Mouse (Mus musculus) midbrain, embryonic 16.5 days (tissue): Measurements from ENCODE around the gene Tspo. TPM values are rescaled to one million over a fixed set of nuclear protein-coding genes. Genes with fewer than 3 reads are reported as not detected.

Experiments
- ATAC-seq: fragments of 200-750 bp; cut with Nextera tagmentation; 2 replicates; pipeline ENCODE4 v1.8.0; 2017; ENCODE audit warnings: moderate TSS enrichment
- H3K27ac ChIP-seq: fragments of 300-500 bp; sonication (generic); 2 replicates; pipeline ENCODE4 v1.5.1; 2014; ENCODE audit warnings: mild to moderate bottlenecking, low read length, mixed read lengths
- H3K27me3 ChIP-seq: fragments of 300-500 bp; sonication (generic); 2 replicates; pipeline ENCODE4 v1.6.1; 2014; ENCODE audit warnings: low read depth, low read length, mixed read lengths; ENCODE audit not compliant: control insufficient read depth, insufficient read depth
- H3K36me3 ChIP-seq: fragments of 300-500 bp; sonication (generic); 2 replicates; pipeline ENCODE4 v1.6.1; 2014; ENCODE audit warnings: mild to moderate bottlenecking, low read length, moderate library complexity, mixed read lengths; ENCODE audit not compliant: control insufficient read depth, insufficient read depth
- H3K4me1 ChIP-seq: fragments of 300-500 bp; sonication (generic); 2 replicates; pipeline ENCODE4 v1.6.1; 2014; ENCODE audit warnings: mild to moderate bottlenecking, low read length, mixed read lengths; ENCODE audit not compliant: control insufficient read depth, insufficient read depth
- H3K4me2 ChIP-seq: fragments of 300-500 bp; sonication (generic); 2 replicates; pipeline ENCODE4 v1.6.1; 2014; ENCODE audit warnings: mild to moderate bottlenecking, low read length, mixed read lengths
- H3K4me3 ChIP-seq: fragments of 300-500 bp; sonication (generic); 2 replicates; pipeline ENCODE4 v1.5.1; 2014; ENCODE audit warnings: low read depth, mild to moderate bottlenecking, low read length, moderate library complexity, mixed read lengths
- H3K9ac ChIP-seq: fragments of 300-500 bp; sonication (generic); 2 replicates; pipeline ENCODE4 v1.6.1; 2014; ENCODE audit warnings: low read depth, low read length, mixed read lengths
- H3K9me3 ChIP-seq: fragments of 300-500 bp; sonication (generic); replicated peaks from 2 replicates; pipeline ENCODE4 v1.6.1; 2014; ENCODE audit warnings: mild to moderate bottlenecking, low read length, mixed read lengths; ENCODE audit not compliant: control insufficient read depth, poor library complexity, severe bottlenecking
- WGBS: fragments of 180-500 bp; shearing (Covaris S2); extraction: QIAGEN DNeasy Blood & Tissue Kit; methylation state at CpG from one replicate; pipeline ENCODE4 v1.1.7; 2014; 5-methylcytosine and 5-hydroxymethylcytosine counted together
- polyA plus RNA-seq: library from polyadenylated mRNA; unstranded; fragments of >200 nt; fragmentation: Nextera tagmentation; extraction: Ambion mirVana; gene quantifications from 2 replicates; pipeline ENCODE4 v1.2.1, GENCODE M21; 2015

Tspo gene
- polyA plus RNA-seq, 1 experiment from 2014 or later = 5.8 TPM

DNA sequence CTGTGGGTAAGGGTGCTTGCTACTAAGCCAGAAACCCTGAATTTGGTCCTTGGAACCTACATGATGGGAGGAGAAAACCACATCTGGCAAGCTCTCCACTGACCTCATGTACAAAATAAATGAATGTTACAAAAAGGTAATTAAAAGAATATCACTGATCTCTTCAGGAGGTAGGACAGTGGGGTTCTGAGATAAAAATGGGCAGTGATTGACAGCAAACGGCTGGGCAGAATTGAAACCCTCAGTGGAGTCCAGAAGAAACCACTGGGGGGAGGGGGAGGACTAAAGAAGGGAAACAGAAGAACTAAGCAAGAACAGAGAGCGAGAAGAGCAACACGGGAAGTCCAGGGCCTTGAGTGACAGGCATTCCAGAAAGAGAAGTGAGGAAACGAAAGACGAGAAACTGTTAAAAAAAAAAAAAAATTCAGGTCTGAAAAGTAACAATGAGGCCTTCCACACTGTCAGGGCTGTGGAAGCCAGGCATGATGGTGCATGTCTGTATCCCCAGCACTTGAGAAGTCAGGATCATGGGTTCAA, 2.4 kb upstream of the Tspo start:
- peaks cover 16% of the 10 kb centered on the region for H3K27me3 ChIP-seq
- H3K36me3 ChIP-seq = no peaks in the 10 kb centered on the region
- H3K4me1 ChIP-seq = peaks cover 13% of the 10 kb centered on the region
- H3K4me3 ChIP-seq = no peak overlapping the region
- no peak overlapping the region for H3K9ac ChIP-seq
- ATAC-seq = no peak
- WGBS = 57% methylated on average over 5 of the region's 5 CpGs
- no peak overlapping the region for H3K4me2 ChIP-seq
- no peaks in the 10 kb centered on the region for H3K9me3 ChIP-seq
- no peak overlapping the region for H3K27ac ChIP-seq

DNA sequence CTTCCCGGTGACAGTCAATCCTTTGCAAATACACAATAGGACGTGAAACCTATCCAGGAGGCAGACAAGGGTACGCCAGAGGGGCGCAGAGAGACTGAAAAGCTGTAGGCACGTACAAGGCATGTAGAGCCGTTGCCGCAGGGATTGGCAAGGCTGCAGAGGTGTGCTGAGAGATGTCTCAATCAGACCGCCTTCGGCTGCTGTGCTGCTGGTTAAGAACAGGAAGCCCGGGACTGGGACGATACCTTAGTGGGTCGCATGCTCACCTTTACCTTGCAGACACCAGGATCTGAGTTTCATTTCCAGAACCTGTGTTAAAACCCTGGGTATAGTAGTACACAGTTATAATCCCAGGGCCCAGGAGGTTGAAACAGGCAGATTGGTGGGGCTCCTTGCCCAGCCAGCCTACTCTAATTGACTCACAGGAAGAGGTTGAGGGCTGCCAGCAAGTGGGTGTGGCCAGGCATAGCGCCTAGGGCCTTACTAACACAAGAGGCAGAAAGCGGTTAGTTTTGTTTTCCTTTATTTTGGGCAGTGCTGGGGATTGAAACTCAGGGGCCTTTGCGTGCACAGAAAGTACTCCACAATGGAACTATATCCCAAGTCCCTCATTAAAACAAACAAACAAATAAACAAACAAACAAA, 644 bp upstream of the Tspo start:
- 39% methylated on average over 15 of the region's 15 CpGs for WGBS
- H3K9ac ChIP-seq = no peak overlapping the region
- no peak for ATAC-seq
- no peaks in the 10 kb centered on the region for H3K9me3 ChIP-seq
- no peaks in the 10 kb centered on the region for H3K36me3 ChIP-seq
- no peak overlapping the region for H3K4me3 ChIP-seq
- H3K4me1 ChIP-seq = peaks cover 13% of the 10 kb centered on the region
- peak overlapping the region; percentile 52; the same call in 1 of the 2 replicates for H3K4me2 ChIP-seq
- no peak overlapping the region for H3K27ac ChIP-seq
- H3K27me3 ChIP-seq = peaks cover 16% of the 10 kb centered on the region

DNA sequence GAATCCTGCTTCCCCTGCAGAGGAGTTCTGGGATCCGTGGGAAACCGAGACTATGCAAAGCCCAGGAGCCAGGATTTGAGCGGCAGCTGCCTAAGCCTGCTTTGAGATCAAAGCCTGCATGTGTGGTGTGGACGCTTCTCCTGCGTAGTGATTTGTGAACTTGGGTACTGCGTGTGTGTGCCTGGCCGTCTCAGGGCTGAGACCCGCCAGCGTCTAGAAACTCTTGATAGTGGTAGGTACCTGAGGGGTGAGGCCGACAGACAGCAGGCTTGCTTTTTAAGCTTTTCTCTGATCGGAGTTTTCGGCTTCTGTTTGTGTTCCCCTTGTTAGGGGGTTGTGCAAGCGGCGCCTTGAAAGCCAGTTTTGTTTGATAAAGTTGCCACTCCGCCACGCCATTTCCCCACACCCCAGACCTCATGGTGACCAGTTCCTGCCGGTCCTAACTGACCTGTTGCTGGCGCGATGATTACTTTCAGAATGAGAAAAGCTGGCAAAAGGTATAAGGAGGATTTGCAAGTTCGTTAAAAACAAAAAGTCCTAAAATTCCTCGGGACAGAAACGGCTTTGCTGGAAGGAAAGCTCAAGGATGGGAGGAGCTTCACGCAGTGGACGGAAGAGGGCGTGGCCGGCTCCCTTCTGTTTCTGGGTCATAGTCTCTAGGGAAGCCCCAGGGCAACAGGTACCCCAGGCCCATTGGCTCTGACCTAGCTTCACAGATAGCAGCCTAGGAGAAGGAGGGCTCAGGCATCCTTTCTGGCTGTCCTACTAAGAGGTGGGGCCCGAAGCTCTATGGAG, 662 bp downstream of the Tspo start:
- no peak for ATAC-seq
- 2% methylated on average over 27 of the region's 27 CpGs for WGBS
- H3K9ac ChIP-seq = peak overlapping the region; percentile 53; the same call in 1 of the 2 replicates

DNA sequence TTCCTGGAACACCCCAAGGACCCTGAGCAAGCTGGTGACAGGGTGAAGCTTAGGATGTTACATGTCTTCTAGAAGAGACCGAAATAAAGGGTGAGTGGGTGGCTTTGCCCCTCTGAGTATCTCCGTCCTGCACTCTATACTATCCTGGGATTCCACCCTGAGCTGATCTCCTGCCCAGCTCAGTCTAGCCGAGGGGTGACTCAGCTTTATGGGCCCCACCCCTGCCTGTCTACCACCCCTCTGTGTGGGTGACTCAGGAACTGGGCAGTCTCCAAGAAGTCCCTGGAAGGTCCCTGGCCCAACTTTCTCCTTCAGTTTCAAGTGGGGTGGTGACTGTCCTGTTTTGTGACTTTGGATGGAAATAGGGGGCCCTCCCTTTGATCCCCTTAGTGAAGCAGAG, 2.0 kb downstream of the Tspo start:
- H3K4me2 ChIP-seq = no peak overlapping the region
- H3K9ac ChIP-seq = no peak overlapping the region
- H3K27me3 ChIP-seq = peaks cover 16% of the 10 kb centered on the region
- H3K4me1 ChIP-seq = peaks cover 13% of the 10 kb centered on the region
- H3K36me3 ChIP-seq = no peaks in the 10 kb centered on the region
- 82% methylated on average over 3 of the region's 3 CpGs for WGBS
- no peak overlapping the region for H3K27ac ChIP-seq
- H3K4me3 ChIP-seq = no peak overlapping the region
- H3K9me3 ChIP-seq = no peaks in the 10 kb centered on the region
- no peak for ATAC-seq

More for the DNA sequence above, 662 bp downstream of the Tspo start:
- peak overlapping the region; percentile 52 for H3K4me2 ChIP-seq
- H3K36me3 ChIP-seq = no peaks in the 10 kb centered on the region
- H3K27ac ChIP-seq = no peak overlapping the region
- no peaks in the 10 kb centered on the region for H3K9me3 ChIP-seq
- peak overlapping the region; percentile 13 for H3K4me3 ChIP-seq
- H3K4me1 ChIP-seq = peaks cover 13% of the 10 kb centered on the region
- H3K27me3 ChIP-seq = peaks cover 16% of the 10 kb centered on the region

DNA sequence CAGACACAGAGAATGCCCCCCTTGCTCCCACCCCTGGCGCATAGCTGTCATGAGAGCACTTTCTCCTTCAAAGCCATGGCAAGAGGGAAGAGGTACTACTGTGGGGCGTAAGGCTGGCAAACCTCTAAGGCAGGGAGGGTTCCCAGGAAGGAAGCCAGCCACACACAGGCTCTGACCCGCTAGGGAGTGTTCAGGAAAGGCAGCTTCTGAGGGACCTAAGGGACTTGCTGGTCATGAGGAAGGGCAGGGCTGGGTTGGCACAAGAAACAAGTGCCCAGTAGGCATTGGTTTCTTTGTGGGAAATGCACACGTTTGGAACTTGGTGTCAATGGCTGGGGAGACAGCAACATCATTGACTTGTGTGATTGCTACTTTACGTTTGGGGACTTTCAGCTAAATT, 2.6 kb downstream of the Tspo start:
- Histone ChIP-seq H3K4me3 (no peak overlapping the region), H3K36me3 (no peaks in the 10 kb centered on the region), H3K27ac (no peak overlapping the region), H3K9ac (no peak overlapping the region), H3K4me2 (no peak overlapping the region), H3K9me3 (no peaks in the 10 kb centered on the region), H3K4me1 (peaks cover 13% of the 10 kb centered on the region), H3K27me3 (peaks cover 16% of the 10 kb centered on the region)
- ATAC-seq = no peak
- WGBS = 78% methylated on average over 5 of the region's 5 CpGs

DNA sequence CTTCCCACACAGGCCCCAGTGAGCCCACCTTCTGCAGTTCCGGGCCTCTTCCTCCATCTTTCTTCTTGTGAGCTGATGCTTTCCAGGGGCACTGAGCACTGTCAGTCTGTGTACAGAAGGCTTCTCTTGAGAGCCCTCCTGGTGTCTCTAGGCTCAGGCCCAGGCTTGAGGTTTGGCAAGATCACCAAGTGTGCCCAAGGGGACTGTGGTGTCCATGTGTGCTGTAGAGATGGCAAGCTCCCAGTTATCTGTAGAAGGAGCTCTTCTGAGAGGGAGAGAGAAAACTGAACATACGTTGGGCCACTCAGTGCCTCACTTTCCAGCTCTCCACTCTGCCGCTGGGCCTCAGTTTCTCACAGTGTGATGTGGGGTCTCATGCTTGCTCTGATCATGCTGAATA, 4.3 kb downstream of the Tspo start:
- Histone ChIP-seq H3K4me3 (no peak overlapping the region), H3K27me3 (peaks cover 16% of the 10 kb centered on the region), H3K4me1 (peaks cover 13% of the 10 kb centered on the region), H3K4me2 (no peak overlapping the region), H3K9me3 (no peaks in the 10 kb centered on the region), H3K27ac (no peak overlapping the region), H3K9ac (no peak overlapping the region), H3K36me3 (no peaks in the 10 kb centered on the region)
- WGBS = 82% methylated on average over 3 of the region's 3 CpGs
- no peak for ATAC-seq

DNA sequence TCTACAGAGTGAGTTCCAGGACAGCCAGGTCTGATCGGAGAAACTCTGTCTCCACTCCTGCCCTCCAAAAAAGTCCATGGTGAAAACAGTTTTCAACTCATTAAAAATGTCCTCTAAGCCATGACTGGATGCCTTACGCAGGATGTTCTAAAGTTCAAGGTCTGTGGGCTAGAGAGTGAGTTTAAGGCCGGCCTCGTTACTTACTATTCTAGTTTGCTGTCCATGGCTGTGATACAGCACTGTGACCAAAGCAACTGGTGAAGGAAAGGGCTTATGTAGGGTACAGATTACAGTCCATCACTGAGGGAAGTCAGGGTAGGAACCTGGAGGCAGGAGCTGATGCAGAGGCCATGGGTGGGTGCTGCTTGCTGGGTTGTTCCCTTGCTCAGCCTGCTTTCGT, 5.2 kb downstream of the Tspo start:
- Histone ChIP-seq H3K36me3 (no peaks in the 10 kb centered on the region), H3K4me3 (no peak overlapping the region), H3K9me3 (no peaks in the 10 kb centered on the region), H3K9ac (no peak overlapping the region), H3K27ac (no peak overlapping the region), H3K4me2 (no peak overlapping the region), H3K4me1 (peaks cover 9% of the 10 kb centered on the region), H3K27me3 (peaks cover 12% of the 10 kb centered on the region)
- 95% methylated on average over 5 of the region's 5 CpGs for WGBS
- no peak for ATAC-seq

DNA sequence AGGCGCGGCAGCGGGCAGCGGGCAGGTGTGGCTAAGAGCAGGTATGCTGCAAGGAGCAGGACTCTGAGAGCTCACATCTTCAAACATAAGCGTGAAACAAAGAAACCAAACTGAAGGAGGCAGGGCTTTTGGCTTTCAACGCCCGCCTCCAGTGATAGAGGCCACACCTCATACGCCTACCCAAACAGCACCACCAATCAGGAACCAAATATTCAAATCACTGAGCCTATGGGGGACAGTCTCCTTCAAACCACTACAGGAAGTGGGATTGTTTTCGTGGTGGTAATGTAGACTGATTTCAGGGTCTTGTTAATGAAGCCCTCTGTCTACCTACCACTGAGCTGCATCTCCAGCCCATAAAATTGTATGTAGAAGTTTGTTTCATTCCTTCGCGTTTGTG, 6.3 kb downstream of the Tspo start:
- WGBS = 59% methylated on average over 11 of the region's 11 CpGs
- no peak overlapping the region for H3K9ac ChIP-seq
- H3K4me1 ChIP-seq = no peaks in the 10 kb centered on the region
- H3K27me3 ChIP-seq = peaks cover 4% of the 10 kb centered on the region
- no peaks in the 10 kb centered on the region for H3K36me3 ChIP-seq
- H3K9me3 ChIP-seq = no peaks in the 10 kb centered on the region
- no peak overlapping the region for H3K4me2 ChIP-seq
- H3K27ac ChIP-seq = no peak overlapping the region
- H3K4me3 ChIP-seq = no peak overlapping the region
- ATAC-seq = no peak

DNA sequence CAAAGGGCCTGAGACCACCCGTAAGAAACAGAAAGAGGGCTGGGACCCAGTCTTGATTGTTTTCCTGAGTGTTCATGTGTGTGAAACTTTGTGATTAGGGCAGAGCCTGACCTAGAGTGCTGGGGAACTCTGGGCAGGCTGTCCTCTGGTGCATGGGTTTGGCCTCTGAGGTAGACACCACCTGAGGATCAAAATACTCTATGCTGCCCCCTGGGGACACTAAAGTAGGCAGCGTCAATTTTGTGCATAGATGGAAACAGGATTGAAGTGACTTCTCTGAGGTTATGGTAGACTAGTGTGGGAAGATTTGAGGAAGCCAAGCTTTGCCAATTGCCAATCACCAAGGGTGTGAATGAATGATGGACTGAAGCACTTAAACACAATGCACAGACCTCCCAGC, 7.2 kb downstream of the Tspo start:
- no peak for ATAC-seq
- Histone ChIP-seq H3K4me2 (no peak overlapping the region), H3K27ac (no peak overlapping the region), H3K9me3 (no peaks in the 10 kb centered on the region), H3K4me1 (no peaks in the 10 kb centered on the region), H3K36me3 (peaks cover 5% of the 10 kb centered on the region), H3K4me3 (no peak overlapping the region), H3K27me3 (no peaks in the 10 kb centered on the region), H3K9ac (no peak overlapping the region)
- 70% methylated on average over 2 of the region's 2 CpGs for WGBS
